Mouse (Mus musculus) spleen, adult 2 months (tissue): ENCODE measurements around the gene Mmab. TPM values are rescaled to one million over a fixed set of nuclear protein-coding genes. Genes with fewer than 3 reads are reported as not detected.

ENCODE experiments used
- DNase-seq, 2 experiments: peaks; one replicate each; pipeline versions ENCODE4 v3.0.0 to v3.0.0-alpha.2; 2012 to 2021; ENCODE audit warnings: low spot score in 2 of 2, low read depth in 1 of 2
- H3K27ac ChIP-seq: fragments of 200-500 bp; 2 replicates; pipeline ENCODE4 v1.5.1; 2012; ENCODE audit warnings: low read length, inconsistent platforms; ENCODE audit not compliant: insufficient read depth
- H3K27me3 ChIP-seq: fragments of 200-500 bp; 2 replicates; pipeline ENCODE4 v1.6.1; 2012; ENCODE audit warnings: mild to moderate bottlenecking, moderate library complexity, low read length, inconsistent platforms; ENCODE audit not compliant: control insufficient read depth, insufficient read depth
- H3K36me3 ChIP-seq: fragments of 200-500 bp; 2 replicates; pipeline ENCODE4 v1.6.1; 2012; ENCODE audit warnings: mild to moderate bottlenecking, low read length, inconsistent platforms; ENCODE audit not compliant: control insufficient read depth, insufficient read depth
- H3K4me1 ChIP-seq: fragments of 200-500 bp; 2 replicates; pipeline ENCODE4 v1.6.1; 2011; ENCODE audit warnings: inconsistent platforms; ENCODE audit not compliant: control insufficient read depth, insufficient read depth, insufficient read length
- H3K4me3 ChIP-seq: fragments of 200-500 bp; 2 replicates; pipeline ENCODE4 v1.5.1; 2011; ENCODE audit warnings: mild to moderate bottlenecking, inconsistent platforms; ENCODE audit not compliant: insufficient read depth, insufficient read length; ENCODE audit errors: extremely low read depth
- CTCF ChIP-seq: fragments of 200-500 bp; IDR thresholded peaks from 2 replicates; pipeline ENCODE4 v1.5.1; 2011; ENCODE audit warnings: mild to moderate bottlenecking, inconsistent platforms; ENCODE audit not compliant: insufficient read depth, insufficient read length, insufficient replicate concordance; ENCODE audit errors: extremely low read depth
- POLR2A ChIP-seq: fragments of 200-500 bp; IDR thresholded peaks from 2 replicates; pipeline ENCODE4 v1.6.1; 2011; ENCODE audit warnings: low read depth, low read length, inconsistent platforms
- WGBS: fragments of 180-500 bp; shearing (Covaris S2); methylation state at CpG from one replicate; pipeline ENCODE4 v1.1.7; 2018; 5-methylcytosine and 5-hydroxymethylcytosine counted together
- polyA plus RNA-seq: library from polyadenylated mRNA; depleted of rRNA; stranded (reverse); fragments of >200 nt; gene quantifications from 2 replicates; pipeline ENCODE4 v1.2.3, GENCODE M21; 2012

The Mmab gene
- polyA plus RNA-seq, 1 experiment: 8.6 TPM

- Histone ChIP-seq H3K27ac (no peak overlapping the region), H3K36me3 (no peaks in the 10 kb centered on the region), H3K27me3 (no peaks in the 10 kb centered on the region), H3K4me3 (no peak overlapping the region), H3K4me1 (no peaks in the 10 kb centered on the region)
- 74% methylated on average over 35 of the region's 35 CpGs for WGBS
- TF ChIP-seq CTCF (no peak), POLR2A (no peak)
- DNase-seq: no peak
These were observed 31.1 kb upstream of the Mmab start for GRCm38 (mm10) chr5:114474741-114475491.

GRCm38 (mm10) chr5:114470359-114470758 lies 26.5 kb upstream of the Mmab start:
- TF ChIP-seq CTCF: no peak
- TF ChIP-seq POLR2A: no peak
- DNase-seq: no peak
- Histone ChIP-seq H3K36me3 (no peaks in the 10 kb centered on the region), H3K4me3 (no peak overlapping the region), H3K27ac (no peak overlapping the region), H3K4me1 (no peaks in the 10 kb centered on the region), H3K27me3 (no peaks in the 10 kb centered on the region)
- WGBS: 78% methylated on average over 3 of the region's 3 CpGs

GRCm38 (mm10) chr5:114468007-114468406 lies 24.1 kb upstream of the Mmab start:
- WGBS: 88% methylated on average over 4 of the region's 4 CpGs
- Histone ChIP-seq H3K36me3 (no peaks in the 10 kb centered on the region), H3K27me3 (no peaks in the 10 kb centered on the region), H3K4me1 (no peaks in the 10 kb centered on the region), H3K4me3 (no peak overlapping the region), H3K27ac (no peak overlapping the region)
- no peak for DNase-seq
- no peak for TF ChIP-seq CTCF
- no peak for TF ChIP-seq POLR2A

GRCm38 (mm10) chr5:114467430-114467829 lies 23.6 kb upstream of the Mmab start:
- Histone ChIP-seq H3K4me3 (no peak overlapping the region), H3K27ac (no peak overlapping the region), H3K4me1 (no peaks in the 10 kb centered on the region), H3K27me3 (no peaks in the 10 kb centered on the region), H3K36me3 (no peaks in the 10 kb centered on the region)
- TF ChIP-seq CTCF: no peak
- no peak for TF ChIP-seq POLR2A
- 23% methylated on average over 12 of the region's 13 CpGs for WGBS
- DNase-seq: no peak

- Histone ChIP-seq H3K4me1 (no peaks in the 10 kb centered on the region), H3K27ac (no peak overlapping the region), H3K4me3 (no peak overlapping the region), H3K27me3 (no peaks in the 10 kb centered on the region), H3K36me3 (no peaks in the 10 kb centered on the region)
- TF ChIP-seq POLR2A: no peak
- no peak for TF ChIP-seq CTCF
- whole genome bisulfite sequencing: 37% methylated on average over 11 of the region's 11 CpGs
- DNase-seq: no peak
These were observed 23.2 kb upstream of the Mmab start for GRCm38 (mm10) chr5:114467019-114467418.

- Histone ChIP-seq H3K4me1 (no peaks in the 10 kb centered on the region), H3K36me3 (no peaks in the 10 kb centered on the region), H3K27me3 (no peaks in the 10 kb centered on the region), H3K4me3 (no peak overlapping the region), H3K27ac (no peak overlapping the region)
- TF ChIP-seq POLR2A (no peak), CTCF (no peak)
- WGBS: 64% methylated on average over 7 of the region's 7 CpGs
- DNase-seq: no peak
These were observed 21.8 kb upstream of the Mmab start for GRCm38 (mm10) chr5:114465641-114466040.

- Histone ChIP-seq H3K27me3 (no peaks in the 10 kb centered on the region), H3K36me3 (no peaks in the 10 kb centered on the region), H3K27ac (no peak overlapping the region), H3K4me3 (no peak overlapping the region), H3K4me1 (no peaks in the 10 kb centered on the region)
- WGBS: 68% methylated on average over 2 of the region's 2 CpGs
- TF ChIP-seq POLR2A (no peak), CTCF (no peak)
- DNase-seq: no peak
These were observed 20.7 kb upstream of the Mmab start for GRCm38 (mm10) chr5:114464561-114464960.
